Mouse (Mus musculus) intestine, postnatal 0 days (tissue): ENCODE measurements around the gene Myh9. TPM values are rescaled to one million over a fixed set of nuclear protein-coding genes. Genes with fewer than 3 reads are reported as not detected.

ENCODE experiments used
- ATAC-seq: fragments of 200-750 bp; cut with Nextera tagmentation; 2 replicates; pipeline ENCODE4 v1.8.0; 2017; ENCODE audit warnings: mild to moderate bottlenecking, moderate TSS enrichment, moderate library complexity
- H3K27ac ChIP-seq: fragments of 300-500 bp; sonication (generic); 2 replicates; pipeline ENCODE4 v1.5.1; 2014; ENCODE audit warnings: mild to moderate bottlenecking, low read depth, low read length, moderate library complexity
- H3K27me3 ChIP-seq: fragments of 300-500 bp; sonication (generic); replicated peaks from 2 replicates; pipeline ENCODE4 v1.6.1; 2014; ENCODE audit warnings: low read length, mixed read lengths; ENCODE audit not compliant: control insufficient read depth, insufficient read depth
- H3K36me3 ChIP-seq: fragments of 300-500 bp; sonication (generic); 2 replicates; pipeline ENCODE4 v1.6.1; 2014; ENCODE audit warnings: mild to moderate bottlenecking, moderate library complexity; ENCODE audit not compliant: control insufficient read depth, insufficient read depth
- H3K4me1 ChIP-seq: fragments of 300-500 bp; sonication (generic); replicated peaks from 2 replicates; pipeline ENCODE4 v1.6.1; 2014; ENCODE audit warnings: antibody characterized with exemption, low read length, mixed read lengths; ENCODE audit not compliant: control insufficient read depth, insufficient read depth
- H3K4me2 ChIP-seq: fragments of 300-500 bp; sonication (generic); replicated peaks from 2 replicates; pipeline ENCODE4 v1.6.1; 2014; ENCODE audit warnings: low read depth, mild to moderate bottlenecking, moderate library complexity
- H3K4me3 ChIP-seq: fragments of 300-500 bp; sonication (generic); 2 replicates; pipeline ENCODE4 v1.5.1; 2014; ENCODE audit warnings: low read depth, low read length
- H3K9ac ChIP-seq: fragments of 300-500 bp; sonication (generic); 2 replicates; pipeline ENCODE4 v1.6.1; 2014; ENCODE audit warnings: mild to moderate bottlenecking, low read depth, low read length
- H3K9me3 ChIP-seq: fragments of 300-500 bp; sonication (generic); 2 replicates; pipeline ENCODE4 v1.6.1; 2016; ENCODE audit warnings: mixed run types; ENCODE audit not compliant: control insufficient read depth
- CTCF ChIP-seq: sonication (generic); IDR thresholded peaks from 2 replicates; pipeline ENCODE4 v1.5.1; 2016; ENCODE audit warnings: low read depth, mild to moderate bottlenecking, control low read depth, antibody characterized with exemption, moderate library complexity
- WGBS: fragments of 180-500 bp; shearing (Covaris S2); extraction: QIAGEN DNeasy Blood & Tissue Kit; methylation state at CpG from one replicate; pipeline ENCODE4 v1.1.7; 2014; 5-methylcytosine and 5-hydroxymethylcytosine counted together
- polyA plus RNA-seq: library from polyadenylated mRNA; unstranded; fragments of >200 nt; fragmentation: Nextera tagmentation; extraction: Ambion mirVana; gene quantifications from 2 replicates; pipeline ENCODE4 v1.2.1, GENCODE M21; 2015

The Myh9 gene
- 25.7 and 27.7 TPM in 2 replicates for polyA plus RNA-seq

DNA sequence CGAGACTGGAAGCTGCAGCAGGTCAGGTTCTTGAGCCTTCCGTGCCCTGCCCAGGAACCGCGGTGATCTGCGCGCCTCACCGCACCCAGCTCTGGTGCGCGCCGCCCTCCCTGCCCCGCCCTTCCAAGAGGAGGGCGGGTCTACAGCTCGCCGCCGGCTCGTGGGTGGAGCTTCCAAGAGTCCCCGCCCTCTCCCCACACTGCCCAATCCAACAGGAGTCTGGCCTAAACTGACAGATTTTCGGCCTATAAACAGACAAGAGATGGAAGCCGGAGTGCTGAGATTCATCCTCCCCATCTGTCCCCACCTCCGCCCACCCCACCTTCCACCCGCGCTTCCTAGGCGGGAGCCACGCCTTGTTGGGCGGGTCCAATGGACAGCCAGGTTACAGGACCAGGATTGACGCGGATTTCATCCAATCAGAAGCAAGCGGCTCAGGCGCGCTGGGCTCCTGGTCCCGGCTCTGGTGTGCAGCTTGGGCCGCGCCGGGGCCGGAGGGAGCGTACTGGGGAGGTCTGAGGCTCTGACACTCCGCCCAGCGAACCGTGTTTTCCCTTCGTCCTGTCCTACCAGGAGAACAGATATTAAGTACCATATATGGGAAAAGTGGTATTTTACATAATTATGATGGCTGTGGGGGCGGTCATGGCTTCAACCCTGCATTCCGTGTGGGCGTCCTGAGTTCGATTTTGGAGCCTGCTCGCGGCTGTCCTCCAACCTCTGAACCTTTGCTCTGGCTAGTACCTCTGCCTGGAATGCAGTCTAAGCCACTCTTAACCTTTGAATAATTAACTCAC, at the start of gene Myh9:
Myh9 (minus strand) TSS at position 129 of the 797 bp plus-strand sequence.
- no peaks in the 10 kb centered on the region for H3K36me3 ChIP-seq
- WGBS = under 1% methylated on average over 45 of the region's 46 CpGs
- H3K4me3 ChIP-seq = peak within 1 kb of the TSS; percentile 77

DNA sequence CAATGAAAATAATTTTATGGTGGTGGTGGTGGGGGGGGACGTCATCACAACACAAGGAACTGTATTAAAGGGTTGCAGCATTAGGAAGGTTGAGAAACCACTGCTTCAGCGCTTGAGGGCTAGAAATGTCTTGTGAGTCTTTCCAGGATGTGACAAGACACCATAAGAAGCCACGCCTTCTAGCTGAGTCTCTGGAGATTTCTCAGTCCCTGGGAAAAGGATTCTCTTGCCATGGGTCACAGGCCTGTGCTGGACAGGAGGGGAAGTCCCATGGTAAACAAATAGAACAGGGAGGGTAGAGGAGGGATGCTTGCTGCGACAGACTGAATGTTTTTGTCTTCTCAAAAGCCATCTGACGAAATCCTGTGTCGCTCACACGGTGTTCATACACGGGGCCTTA, 49.8 kb upstream of the Myh9 start:
- H3K27me3 ChIP-seq = no peaks in the 10 kb centered on the region

More for the DNA sequence above, at the start of gene Myh9:
- Histone ChIP-seq H3K27ac (peak within 1 kb of the TSS; percentile 96), H3K4me2 (peak within 1 kb of the TSS; percentile 80), H3K9me3 (no peaks in the 10 kb centered on the region), H3K9ac (peak within 1 kb of the TSS; percentile 78), H3K27me3 (no peaks in the 10 kb centered on the region), H3K4me1 (peaks cover 11% of the 10 kb centered on the region)
- TF ChIP-seq CTCF = no peak
- ATAC-seq = peak; percentile 98

DNA sequence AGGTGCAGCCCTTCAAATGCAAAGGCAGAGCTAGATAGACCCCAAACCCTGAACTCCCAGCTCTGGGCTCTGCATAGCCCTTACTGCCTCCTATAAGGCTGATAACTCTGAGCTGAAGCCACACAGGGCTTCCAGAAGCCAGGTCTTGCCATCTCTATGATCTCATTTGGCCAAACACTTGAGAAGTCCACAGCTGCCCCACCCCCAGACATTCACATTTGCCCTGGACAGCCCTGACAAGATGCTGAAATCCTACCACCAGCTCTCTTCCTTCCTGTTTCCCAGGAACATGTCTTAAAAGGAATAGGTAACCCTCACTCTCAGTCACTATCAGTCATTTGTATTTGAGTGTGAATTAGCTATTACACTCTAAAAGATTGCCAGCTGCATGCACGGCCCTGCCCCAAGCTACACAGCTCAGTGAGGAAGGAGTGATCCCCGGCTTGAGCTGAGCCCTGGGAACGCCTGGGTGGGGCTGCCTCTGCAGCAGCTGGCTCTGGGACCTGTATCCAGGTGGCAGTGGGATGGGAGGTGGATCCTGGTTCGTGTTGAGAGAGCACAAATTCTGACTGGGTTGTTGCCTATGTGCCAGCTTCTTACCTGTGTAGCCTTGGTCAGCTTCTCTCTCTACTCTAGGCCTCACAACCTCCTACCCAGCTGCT, 47.9 kb upstream of the Myh9 start:
- H3K27me3 ChIP-seq = no peaks in the 10 kb centered on the region
- H3K9me3 ChIP-seq = no peaks in the 10 kb centered on the region
- H3K4me3 ChIP-seq = no peak overlapping the region
- 0 out of 2 replicates have a peak, but pooled peaks cover 4% of the 10 kb centered on the region for H3K4me1 ChIP-seq
- no peak overlapping the region for H3K4me2 ChIP-seq
- TF ChIP-seq CTCF = no peak
- H3K36me3 ChIP-seq = no peaks in the 10 kb centered on the region
- H3K9ac ChIP-seq = no peak overlapping the region
- peak; percentile 50; the same call in 1 of the 2 replicates for ATAC-seq
- WGBS = 18% methylated on average over 4 of the region's 4 CpGs
- no peak overlapping the region for H3K27ac ChIP-seq

More for the DNA sequence above, 49.8 kb upstream of the Myh9 start:
- no peaks in the 10 kb centered on the region for H3K36me3 ChIP-seq
- no peak overlapping the region for H3K4me2 ChIP-seq
- no peak for TF ChIP-seq CTCF
- no peak overlapping the region for H3K27ac ChIP-seq
- 80% methylated on average over 8 of the region's 8 CpGs for WGBS
- ATAC-seq = no peak
- no peak overlapping the region for H3K9ac ChIP-seq
- H3K9me3 ChIP-seq = no peaks in the 10 kb centered on the region
- H3K4me1 ChIP-seq = 0 out of 2 replicates have a peak, but pooled peaks cover 4% of the 10 kb centered on the region
- H3K4me3 ChIP-seq = no peak overlapping the region

DNA sequence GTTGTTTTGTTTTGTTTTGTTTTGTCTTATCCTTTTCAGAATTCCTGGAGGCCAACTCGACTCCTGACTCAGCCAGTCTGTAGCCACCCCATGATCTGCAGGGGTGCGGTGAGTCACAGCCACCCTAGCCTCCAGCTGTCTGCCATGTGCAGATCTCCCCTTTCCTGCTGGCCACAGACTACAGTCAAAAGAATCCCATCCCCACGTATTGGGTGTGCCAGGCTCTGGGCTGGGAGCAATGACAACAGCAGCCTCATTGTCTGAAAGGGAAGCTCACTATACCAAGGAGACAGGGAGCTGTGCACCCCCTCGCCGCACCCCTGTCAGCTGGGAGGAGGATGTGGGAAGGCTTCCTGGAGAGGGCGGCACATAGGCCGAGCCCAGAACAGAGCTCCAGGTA, 46.3 kb upstream of the Myh9 start:
- ATAC-seq = no peak
- H3K4me3 ChIP-seq = no peak overlapping the region
- no peak overlapping the region for H3K4me2 ChIP-seq
- H3K27me3 ChIP-seq = no peaks in the 10 kb centered on the region
- TF ChIP-seq CTCF = no peak
- H3K4me1 ChIP-seq = peaks cover 8% of the 10 kb centered on the region; the same call in 1 of the 2 replicates
- WGBS = 63% methylated on average over 7 of the region's 7 CpGs
- no peak overlapping the region for H3K27ac ChIP-seq
- no peak overlapping the region for H3K9ac ChIP-seq
- H3K9me3 ChIP-seq = no peaks in the 10 kb centered on the region
- no peaks in the 10 kb centered on the region for H3K36me3 ChIP-seq

DNA sequence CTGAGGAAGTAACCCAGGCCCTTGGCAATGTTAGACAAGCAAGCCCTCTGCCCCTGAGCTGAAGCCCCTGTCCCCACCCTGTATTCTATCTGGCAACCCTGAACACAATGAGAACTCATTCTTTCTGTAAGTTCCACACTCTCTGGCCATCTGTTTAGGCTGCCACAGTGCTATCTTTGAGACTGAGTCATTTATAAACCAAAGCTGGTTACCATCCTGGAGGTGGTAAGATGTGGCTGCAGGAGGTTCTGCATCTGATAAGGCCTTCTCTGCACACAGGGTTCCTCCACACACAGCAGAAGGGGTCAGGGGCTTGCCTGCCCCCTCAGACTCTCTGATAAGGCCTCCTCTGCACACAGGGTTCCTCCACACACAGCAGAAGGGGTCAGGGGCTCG, 45.1 kb upstream of the Myh9 start:
- no peak overlapping the region for H3K27ac ChIP-seq

DNA sequence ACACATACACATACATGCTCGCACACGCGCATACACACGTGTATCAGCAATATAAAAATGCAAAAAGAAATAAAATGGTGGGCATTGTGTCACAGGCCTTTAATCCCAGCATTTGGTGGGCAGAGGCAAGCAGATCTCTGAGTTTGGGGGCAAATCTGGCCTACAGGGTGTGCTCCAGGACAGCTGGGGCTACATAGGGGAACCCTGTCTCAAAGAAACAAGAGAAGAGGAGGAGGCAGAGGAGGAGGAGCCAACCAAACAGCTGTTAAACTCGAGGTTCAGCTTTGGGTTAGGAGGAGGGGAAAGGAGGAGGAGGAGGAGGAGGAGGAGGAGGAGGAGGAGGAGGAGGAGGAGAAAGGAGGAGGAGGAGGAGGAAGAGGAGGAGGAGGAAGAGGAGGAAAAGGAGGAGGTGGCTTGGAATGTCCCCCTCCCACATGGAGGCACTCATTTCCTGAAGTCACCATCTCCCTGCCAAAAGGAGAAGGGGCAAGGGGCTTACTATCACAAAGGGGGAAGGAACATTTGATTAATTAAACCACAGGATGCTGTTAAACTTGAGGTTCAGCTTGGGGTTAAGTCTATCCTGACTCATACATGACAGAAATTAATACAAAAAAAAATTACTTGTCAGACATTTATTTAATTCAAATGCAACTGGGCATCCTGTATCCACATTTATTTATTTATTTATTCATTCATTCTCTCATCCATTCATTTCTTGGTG, 44.6 kb upstream of the Myh9 start:
- no peaks in the 10 kb centered on the region for H3K27me3 ChIP-seq
- H3K4me2 ChIP-seq = no peak overlapping the region
- H3K27ac ChIP-seq = no peak overlapping the region
- no peak overlapping the region for H3K4me3 ChIP-seq
- no peak overlapping the region for H3K9ac ChIP-seq
- peaks cover 12% of the 10 kb centered on the region for H3K4me1 ChIP-seq
- ATAC-seq = no peak
- H3K36me3 ChIP-seq = no peaks in the 10 kb centered on the region
- no peaks in the 10 kb centered on the region for H3K9me3 ChIP-seq
- 91% methylated on average over 4 of the region's 5 CpGs for WGBS
- TF ChIP-seq CTCF = peak; percentile 13; the same call in 1 of the 2 replicates

More for the DNA sequence above, 45.1 kb upstream of the Myh9 start:
- Histone ChIP-seq H3K4me1 (peaks cover 8% of the 10 kb centered on the region; the same call in 1 of the 2 replicates), H3K9ac (no peak overlapping the region), H3K4me3 (no peak overlapping the region), H3K9me3 (no peaks in the 10 kb centered on the region), H3K36me3 (no peaks in the 10 kb centered on the region), H3K27me3 (no peaks in the 10 kb centered on the region), H3K4me2 (no peak overlapping the region)
- 69% methylated on average over 1 of the region's 1 CpGs for WGBS
- no peak for ATAC-seq
- TF ChIP-seq CTCF = no peak
